Mouse (Mus musculus) heart, postnatal 0 days (tissue): ENCODE data around the gene R3hcc1l.

Source experiments
- CTCF ChIP-seq: IDR thresholded peaks from 2 replicates; pipeline ENCODE4 v1.5.1; 2016; ENCODE audit warnings: antibody characterized with exemption, control low read depth, low read depth
- EP300 ChIP-seq: IDR thresholded peaks from 2 replicates; pipeline ENCODE4 v1.6.1; 2016; ENCODE audit warnings: antibody characterized with exemption, low read depth

GRCm38 (mm10) chr19:42587704-42588103, 69.1 kb downstream of the R3hcc1l start:
- TF ChIP-seq CTCF (no peak), EP300 (no peak)
